Mouse (Mus musculus): ENCODE results near the gene Olfr1080.
"Not testable (repeated sequence)": the region's sequence is repeated elsewhere in the genome, so short reads cannot be mapped to it uniquely, and the experiment has no call there.

Gene Olfr1080

DNA sequence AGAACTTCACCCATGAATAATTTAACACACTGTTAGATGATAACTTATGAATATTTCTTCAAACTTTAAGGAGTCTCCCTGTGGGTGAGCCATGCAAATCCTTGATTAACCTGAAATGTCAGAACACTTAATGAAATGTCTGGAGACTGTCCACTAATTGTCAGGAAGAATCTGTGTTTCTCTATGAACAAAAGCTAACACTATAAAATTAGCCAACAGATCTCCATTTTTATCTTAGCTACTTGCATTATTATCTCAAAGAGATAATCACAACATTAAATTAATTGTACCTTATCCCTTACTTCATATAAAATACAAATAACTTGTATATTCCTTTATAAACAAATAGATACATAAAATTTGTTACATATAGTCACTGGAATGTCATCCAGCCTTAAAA, at the start of gene Olfr1080:
Gene Olfr1080, minus strand, starts transcription at position 101 of the 400 bp plus-strand sequence.
- not testable (repeated sequence) for DNase-seq (ENCODE audit: low read depth, low spot score)

DNA sequence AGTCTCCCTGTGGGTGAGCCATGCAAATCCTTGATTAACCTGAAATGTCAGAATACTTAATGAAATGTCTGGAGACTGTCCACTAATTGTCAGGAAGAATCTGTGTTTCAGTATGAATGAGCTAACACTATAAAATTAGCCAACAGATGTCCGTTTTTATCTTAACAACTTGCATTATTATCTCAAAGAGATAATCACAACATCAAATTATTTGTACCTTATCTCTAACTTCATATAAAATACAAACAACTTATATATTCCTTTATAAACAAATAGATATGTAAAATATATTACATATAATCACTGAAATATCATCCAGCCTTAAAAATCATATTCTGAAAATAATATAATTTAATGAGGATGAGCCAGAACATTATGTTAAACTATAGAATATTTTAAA, 40.8 kb upstream of the Olfr1080 start, which contains the start of gene Olfr1082:
Gene Olfr1082, minus strand, starts transcription at position 101 of the 400 bp plus-strand sequence.
- not testable (repeated sequence) for DNase-seq (ENCODE audit: low read depth, low spot score)

GRCm38 (mm10) chr2:86542380-86542779, 15.7 kb downstream of the Olfr1080 start, which contains the start of gene Olfr1079:
Gene Olfr1079 (minus strand): TSS chr2:86542480.
- DNase-seq (ENCODE audit: low read depth, low spot score): no peak

DNA sequence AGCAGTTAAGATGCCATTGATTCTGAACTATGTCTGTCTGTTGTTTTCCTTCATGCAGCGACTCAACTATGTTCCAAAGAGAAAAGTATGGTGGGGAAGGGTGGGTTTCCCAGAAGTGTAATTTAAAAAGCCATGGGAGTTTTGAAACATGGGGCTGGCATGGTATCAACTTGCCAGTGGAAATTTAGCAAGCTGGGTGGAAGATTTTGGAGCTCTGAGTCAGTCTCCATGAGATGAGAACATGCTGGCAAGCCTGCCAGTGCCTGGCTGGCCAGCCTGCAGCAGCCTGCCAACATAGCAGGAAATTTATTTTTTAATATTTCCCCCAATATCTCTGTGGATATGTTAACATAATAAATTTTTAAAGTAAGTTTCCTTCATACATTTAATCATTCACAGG, 27.0 kb downstream of the Olfr1080 start:
- DNase-seq (ENCODE audit: low read depth, low spot score): no peak

GRCm38 (mm10) chr2:86508161-86508560, 49.9 kb downstream of the Olfr1080 start, which contains the start of gene Olfr1076:
Gene Olfr1076 (plus strand): TSS chr2:86508461.
- no peak for DNase-seq (ENCODE audit: low read depth, low spot score)

All from forelimb bud, embryonic 11.5 days (tissue).